Mouse (Mus musculus) intestine, embryonic 15.5 days (tissue): Measurements from ENCODE around the gene Hecw2. TPM values are rescaled to one million over a fixed set of nuclear protein-coding genes. Genes with fewer than 3 reads are reported as not detected.

Experiments
- ATAC-seq: fragments of 200-750 bp; cut with Nextera tagmentation; 2 replicates; pipeline ENCODE4 v1.8.0; 2017; ENCODE audit warnings: moderate TSS enrichment, moderate library complexity
- H3K27ac ChIP-seq: fragments of 300-500 bp; sonication (generic); 2 replicates; pipeline ENCODE4 v1.5.1; 2015; ENCODE audit warnings: mild to moderate bottlenecking, inconsistent platforms
- H3K27me3 ChIP-seq: fragments of 300-500 bp; sonication (generic); replicated peaks from 2 replicates; pipeline ENCODE4 v1.6.1; 2015; ENCODE audit warnings: inconsistent platforms
- H3K36me3 ChIP-seq: fragments of 300-500 bp; sonication (generic); 2 replicates; pipeline ENCODE4 v1.6.1; 2015; ENCODE audit warnings: inconsistent platforms
- H3K4me1 ChIP-seq: fragments of 300-500 bp; sonication (generic); replicated peaks from 2 replicates; pipeline ENCODE4 v1.6.1; 2015; ENCODE audit warnings: inconsistent platforms
- H3K4me2 ChIP-seq: fragments of 300-500 bp; sonication (generic); replicated peaks from 2 replicates; pipeline ENCODE4 v1.6.1; 2015; ENCODE audit warnings: mild to moderate bottlenecking, inconsistent platforms
- H3K4me3 ChIP-seq: fragments of 300-500 bp; sonication (generic); replicated peaks from 2 replicates; pipeline ENCODE4 v1.5.1; 2015; ENCODE audit warnings: inconsistent platforms
- H3K9ac ChIP-seq: fragments of 300-500 bp; sonication (generic); 2 replicates; pipeline ENCODE4 v1.6.1; 2015; ENCODE audit warnings: inconsistent platforms
- H3K9me3 ChIP-seq: fragments of 300-500 bp; sonication (generic); 2 replicates; pipeline ENCODE4 v1.6.1; 2016; ENCODE audit warnings: inconsistent platforms
- WGBS: fragments of 180-500 bp; shearing (Covaris S2); methylation state at CpG from one replicate; pipeline ENCODE4 v1.1.7; 2015; 5-methylcytosine and 5-hydroxymethylcytosine counted together
- polyA plus RNA-seq: library from polyadenylated mRNA; unstranded; fragments of >200 nt; fragmentation: Nextera tagmentation; extraction: Ambion mirVana; gene quantifications from 2 replicates; pipeline ENCODE4 v1.2.1, GENCODE M21; 2015

Gene Hecw2
- polyA plus RNA-seq, 1 experiment from 2014 or later = 1.8 TPM

DNA sequence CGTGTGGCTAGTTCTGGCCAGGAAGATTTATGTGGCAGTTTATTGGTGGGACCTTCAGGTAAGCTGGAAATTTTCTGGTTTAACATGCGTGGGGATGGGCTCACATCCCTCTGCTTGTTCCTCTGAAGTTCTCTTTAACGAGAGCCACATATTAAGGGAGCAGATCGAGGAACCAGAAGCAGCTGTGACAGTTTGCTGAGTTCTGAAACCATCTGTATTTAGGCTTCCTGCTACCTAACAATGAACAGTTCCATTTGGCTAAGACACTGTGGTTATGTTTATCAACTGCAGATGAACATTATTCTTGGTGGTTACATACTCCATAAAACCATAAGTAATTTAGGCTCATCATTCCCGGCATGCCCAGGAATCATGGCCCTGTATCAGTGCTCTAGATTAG lies 242.6 kb downstream of the Hecw2 start:
- Histone ChIP-seq H3K4me2 (no peak overlapping the region), H3K9ac (no peak overlapping the region), H3K4me3 (no peak overlapping the region), H3K4me1 (no peaks in the 10 kb centered on the region), H3K36me3 (no peaks in the 10 kb centered on the region), H3K9me3 (no peaks in the 10 kb centered on the region), H3K27ac (no peak overlapping the region), H3K27me3 (no peaks in the 10 kb centered on the region)
- WGBS = 53% methylated on average over 5 of the region's 5 CpGs
- ATAC-seq = no peak

DNA sequence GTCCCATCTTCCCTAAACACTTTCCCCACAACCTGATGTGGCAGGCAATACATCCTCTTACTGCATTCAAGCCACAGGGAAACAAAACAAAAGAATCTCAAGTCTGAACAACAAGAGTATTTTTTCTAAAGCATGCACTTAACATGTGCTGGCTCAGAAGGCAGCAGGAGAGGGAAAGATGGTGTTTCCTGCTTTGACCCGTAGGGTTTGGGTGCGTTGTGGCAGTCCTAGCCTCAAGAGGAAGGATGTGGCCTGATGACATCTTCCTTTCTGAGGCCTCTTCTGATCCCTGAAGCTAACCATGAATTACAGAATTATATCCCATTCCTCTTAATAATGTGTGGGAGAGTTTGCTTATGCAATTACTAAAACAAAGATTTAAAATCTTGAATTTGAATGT lies 249.2 kb downstream of the Hecw2 start:
- Histone ChIP-seq H3K4me3 (no peak overlapping the region), H3K36me3 (no peaks in the 10 kb centered on the region), H3K4me1 (no peaks in the 10 kb centered on the region), H3K9me3 (no peaks in the 10 kb centered on the region), H3K4me2 (no peak overlapping the region), H3K9ac (no peak overlapping the region), H3K27ac (no peak overlapping the region), H3K27me3 (no peaks in the 10 kb centered on the region)
- WGBS = 59% methylated on average over 2 of the region's 2 CpGs
- ATAC-seq = no peak

DNA sequence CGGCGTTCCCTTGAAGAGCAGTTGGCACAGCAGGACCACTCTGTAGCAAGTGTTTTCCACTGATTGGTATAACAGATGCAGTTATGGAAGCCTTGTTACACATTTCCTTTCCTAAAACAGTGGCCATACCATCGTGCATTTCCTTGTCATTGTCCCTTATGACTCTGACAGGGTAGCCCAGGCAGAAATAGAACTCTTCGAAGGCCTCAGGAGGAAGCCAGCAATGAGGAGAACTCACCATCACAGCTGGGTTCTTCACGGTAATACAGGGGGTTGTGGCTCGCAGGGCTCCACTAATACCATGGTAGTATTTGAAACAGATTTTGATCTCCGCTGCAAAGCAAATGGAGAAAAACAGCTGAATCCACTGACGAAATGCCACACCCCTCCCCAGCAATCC lies 252.5 kb downstream of the Hecw2 start:
- no peak for ATAC-seq
- Histone ChIP-seq H3K9ac (no peak overlapping the region), H3K9me3 (no peaks in the 10 kb centered on the region), H3K36me3 (no peaks in the 10 kb centered on the region), H3K4me2 (no peak overlapping the region), H3K27ac (no peak overlapping the region), H3K4me3 (no peak overlapping the region), H3K27me3 (no peaks in the 10 kb centered on the region), H3K4me1 (no peaks in the 10 kb centered on the region)
- 85% methylated on average over 8 of the region's 8 CpGs for WGBS

DNA sequence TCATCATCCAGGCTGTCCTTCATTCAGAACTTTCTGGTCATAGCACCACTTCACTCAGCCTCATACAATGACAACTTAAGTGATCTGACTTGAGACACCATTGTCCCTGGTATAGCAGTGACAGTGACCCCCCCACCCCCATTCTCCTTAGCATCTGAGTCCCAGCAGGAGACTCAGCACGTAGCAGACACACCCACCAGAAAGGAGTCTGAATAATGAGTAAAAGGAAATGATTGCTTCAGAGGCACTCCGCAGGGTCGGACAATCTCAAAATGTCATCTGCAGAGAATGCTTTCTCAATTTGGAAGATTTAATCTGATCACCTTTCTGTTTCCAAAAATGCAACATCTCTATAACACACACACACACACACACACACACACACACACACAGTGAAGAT lies 253.4 kb downstream of the Hecw2 start:
- no peak overlapping the region for H3K27ac ChIP-seq
- ATAC-seq = no peak
- no peaks in the 10 kb centered on the region for H3K4me1 ChIP-seq
- no peak overlapping the region for H3K9ac ChIP-seq
- H3K9me3 ChIP-seq = no peaks in the 10 kb centered on the region
- H3K4me2 ChIP-seq = no peak overlapping the region
- no peaks in the 10 kb centered on the region for H3K27me3 ChIP-seq
- 74% methylated on average over 3 of the region's 3 CpGs for WGBS
- no peak overlapping the region for H3K4me3 ChIP-seq
- no peaks in the 10 kb centered on the region for H3K36me3 ChIP-seq

DNA sequence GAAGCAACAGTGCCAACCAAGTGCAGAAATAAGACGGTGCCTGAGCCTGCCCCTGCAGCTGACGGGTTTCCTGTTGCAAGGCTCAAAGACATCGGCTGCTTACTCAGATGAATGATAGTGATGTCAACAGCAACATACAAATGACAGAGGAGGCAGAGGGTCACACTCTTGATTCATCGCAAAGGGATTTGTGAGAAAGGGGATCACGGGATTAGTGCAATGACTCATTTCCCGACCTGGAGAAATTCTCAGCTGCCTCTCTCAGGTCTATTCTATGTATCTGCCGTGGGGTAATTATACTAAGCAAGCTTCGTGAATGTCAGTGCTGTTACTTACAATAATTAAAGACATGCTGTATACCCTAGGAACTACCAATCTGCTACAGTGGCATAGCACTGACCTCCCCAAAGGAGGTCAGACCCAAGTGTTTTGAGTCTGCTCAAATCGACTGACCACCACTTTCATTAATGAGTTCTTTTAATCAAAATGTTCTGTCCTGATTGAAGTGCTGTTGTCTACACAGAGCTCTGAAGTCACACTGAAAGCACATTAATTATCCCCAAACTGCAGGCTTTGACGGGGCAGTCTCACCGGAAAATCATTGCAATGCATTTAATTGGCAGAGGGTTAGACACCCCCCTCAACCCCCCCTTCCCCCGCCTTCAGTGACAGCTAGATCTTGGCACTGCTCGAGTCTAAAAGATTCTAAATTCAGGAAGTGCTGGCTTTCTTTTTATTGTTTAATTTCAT lies 254.5 kb downstream of the Hecw2 start:
- Histone ChIP-seq H3K4me1 (no peaks in the 10 kb centered on the region), H3K4me2 (no peak overlapping the region), H3K27ac (no peak overlapping the region), H3K9me3 (no peaks in the 10 kb centered on the region), H3K27me3 (no peaks in the 10 kb centered on the region), H3K4me3 (no peak overlapping the region), H3K36me3 (no peaks in the 10 kb centered on the region), H3K9ac (no peak overlapping the region)
- WGBS = 38% methylated on average over 13 of the region's 13 CpGs
- ATAC-seq = no peak

DNA sequence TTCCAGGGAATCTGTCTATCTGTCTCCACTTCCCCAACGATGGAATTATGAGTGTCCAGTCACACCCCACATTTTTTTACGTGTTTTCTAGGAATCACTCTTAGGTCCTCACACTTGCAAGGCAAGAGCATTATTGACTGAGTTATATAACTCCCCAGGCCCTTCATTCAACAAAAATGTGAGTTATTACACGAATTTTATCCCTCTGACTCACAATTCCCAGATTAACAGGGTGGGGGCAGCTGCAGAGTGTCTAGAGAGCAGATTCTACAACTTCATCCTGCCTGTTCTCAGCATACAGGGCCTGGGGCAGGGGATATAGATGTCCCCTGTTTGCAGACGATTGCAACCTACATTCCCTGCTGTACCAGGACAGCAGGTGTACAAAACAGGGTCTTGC lies 255.7 kb downstream of the Hecw2 start:
- no peak overlapping the region for H3K9ac ChIP-seq
- no peaks in the 10 kb centered on the region for H3K36me3 ChIP-seq
- H3K27ac ChIP-seq = no peak overlapping the region
- no peak overlapping the region for H3K4me3 ChIP-seq
- ATAC-seq = no peak
- no peaks in the 10 kb centered on the region for H3K9me3 ChIP-seq
- WGBS = 61% methylated on average over 4 of the region's 4 CpGs
- no peaks in the 10 kb centered on the region for H3K4me1 ChIP-seq
- no peaks in the 10 kb centered on the region for H3K27me3 ChIP-seq
- no peak overlapping the region for H3K4me2 ChIP-seq

DNA sequence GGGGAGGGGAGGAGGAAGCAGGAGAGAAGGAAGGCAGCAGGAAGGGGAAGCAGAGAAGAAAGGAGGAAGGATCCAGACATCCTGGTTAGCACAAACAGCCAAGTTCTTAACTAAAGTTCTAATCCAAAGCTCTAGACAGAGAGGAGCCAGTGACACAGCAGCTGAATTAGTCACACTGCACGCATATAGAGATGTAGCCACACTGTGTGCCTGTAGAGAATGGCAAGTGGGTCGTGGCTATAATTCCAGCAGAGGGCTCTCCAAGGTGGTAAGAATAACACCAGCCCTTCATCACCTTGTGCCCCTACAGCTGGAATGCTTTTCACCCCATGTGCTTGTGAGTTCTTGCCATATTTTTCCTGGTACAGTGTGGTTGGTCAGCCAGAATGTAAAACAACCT lies 261.7 kb downstream of the Hecw2 start:
- no peaks in the 10 kb centered on the region for H3K36me3 ChIP-seq
- ATAC-seq = no peak
- no peak overlapping the region for H3K4me2 ChIP-seq
- H3K27me3 ChIP-seq = no peaks in the 10 kb centered on the region
- 57% methylated on average over 2 of the region's 2 CpGs for WGBS
- no peak overlapping the region for H3K4me3 ChIP-seq
- H3K27ac ChIP-seq = no peak overlapping the region
- no peaks in the 10 kb centered on the region for H3K9me3 ChIP-seq
- no peak overlapping the region for H3K9ac ChIP-seq
- H3K4me1 ChIP-seq = no peaks in the 10 kb centered on the region

DNA sequence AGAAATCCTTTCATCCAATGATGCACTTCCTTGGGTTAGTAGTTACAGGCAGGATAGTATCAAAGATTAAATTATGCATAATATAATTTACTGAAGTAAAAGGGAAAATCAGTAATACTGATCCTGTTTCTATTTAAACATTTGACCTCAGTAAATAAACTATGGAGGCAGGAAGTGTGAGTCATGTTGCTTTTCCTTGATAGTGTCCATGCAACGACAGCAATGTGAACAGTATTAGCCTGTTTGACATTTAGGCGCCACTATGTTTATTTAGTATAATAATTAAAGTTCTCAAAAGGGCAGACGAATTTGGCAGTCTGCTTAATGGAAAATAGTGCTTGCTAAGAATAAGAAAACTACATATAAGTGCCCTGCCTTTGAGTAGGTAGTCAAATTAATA lies 263.7 kb downstream of the Hecw2 start:
- Histone ChIP-seq H3K4me1 (no peaks in the 10 kb centered on the region), H3K36me3 (no peaks in the 10 kb centered on the region), H3K4me3 (no peak overlapping the region), H3K27ac (no peak overlapping the region), H3K9ac (no peak overlapping the region), H3K9me3 (no peaks in the 10 kb centered on the region), H3K27me3 (no peaks in the 10 kb centered on the region), H3K4me2 (no peak overlapping the region)
- 23% methylated on average over 3 of the region's 3 CpGs for WGBS
- ATAC-seq = no peak

DNA sequence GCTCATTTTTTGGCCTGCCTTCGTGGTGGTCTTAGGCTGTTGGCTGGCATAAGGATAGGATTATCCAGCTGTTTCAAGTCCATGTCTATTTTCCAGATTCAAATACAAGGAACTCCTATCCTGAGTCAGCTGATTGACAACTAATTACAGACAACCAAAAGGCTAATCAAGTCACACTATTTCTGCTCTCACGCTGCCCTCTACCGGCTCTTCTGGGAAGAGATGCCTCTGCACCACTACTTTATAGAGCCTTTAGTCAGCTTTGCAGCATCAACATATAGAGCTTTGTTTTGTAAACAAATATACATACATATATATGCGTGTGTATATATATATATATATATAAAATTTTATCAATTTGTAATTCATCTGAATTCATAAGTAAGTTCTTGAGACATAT lies 267.4 kb downstream of the Hecw2 start:
- Histone ChIP-seq H3K4me1 (no peaks in the 10 kb centered on the region), H3K27me3 (no peaks in the 10 kb centered on the region), H3K27ac (no peak overlapping the region), H3K9ac (no peak overlapping the region), H3K9me3 (no peaks in the 10 kb centered on the region), H3K4me2 (no peak overlapping the region), H3K36me3 (no peaks in the 10 kb centered on the region), H3K4me3 (no peak overlapping the region)
- 32% methylated on average over 4 of the region's 4 CpGs for WGBS
- ATAC-seq = no peak

DNA sequence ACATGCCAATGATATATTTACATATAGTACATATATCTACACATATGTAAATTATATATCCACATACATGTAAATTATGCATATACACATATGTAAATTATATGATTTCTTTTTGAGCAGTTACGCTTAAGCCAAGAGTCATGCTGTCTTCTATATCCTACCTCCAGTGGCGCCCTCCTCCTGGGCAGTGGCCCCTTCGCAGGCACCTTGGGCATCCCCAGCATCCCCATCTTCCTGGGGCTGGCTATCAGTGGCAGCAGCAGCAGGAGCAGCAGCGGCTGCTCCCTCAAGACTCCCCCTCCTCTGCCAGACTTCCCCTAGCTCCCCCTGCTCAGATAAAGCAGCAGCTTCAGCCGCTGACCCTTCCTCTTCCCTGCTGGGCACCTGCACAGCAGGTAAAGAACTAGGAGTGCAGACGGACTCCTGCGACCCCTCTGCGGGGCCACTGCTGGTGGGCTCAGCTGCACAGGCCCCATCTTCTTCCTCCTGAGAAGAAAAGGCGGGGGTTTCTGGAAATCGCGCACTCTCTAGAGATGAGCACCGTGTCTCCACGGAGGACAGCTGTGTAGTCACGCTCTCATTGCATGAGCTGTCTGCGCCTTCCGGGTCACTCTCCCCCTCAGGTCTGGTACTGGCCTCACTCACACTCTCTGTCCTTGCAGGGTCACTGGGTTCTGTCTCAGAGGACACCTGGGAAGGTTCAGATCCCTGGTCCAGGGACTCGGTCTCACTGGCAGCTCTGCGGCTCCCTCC lies 269.6 kb downstream of the Hecw2 start:
- no peak overlapping the region for H3K4me3 ChIP-seq
- no peak overlapping the region for H3K27ac ChIP-seq
- no peaks in the 10 kb centered on the region for H3K36me3 ChIP-seq
- no peaks in the 10 kb centered on the region for H3K27me3 ChIP-seq
- H3K9ac ChIP-seq = no peak overlapping the region
- no peak overlapping the region for H3K4me2 ChIP-seq
- H3K9me3 ChIP-seq = no peaks in the 10 kb centered on the region
- ATAC-seq = no peak
- 41% methylated on average over 18 of the region's 18 CpGs for WGBS
- no peaks in the 10 kb centered on the region for H3K4me1 ChIP-seq

DNA sequence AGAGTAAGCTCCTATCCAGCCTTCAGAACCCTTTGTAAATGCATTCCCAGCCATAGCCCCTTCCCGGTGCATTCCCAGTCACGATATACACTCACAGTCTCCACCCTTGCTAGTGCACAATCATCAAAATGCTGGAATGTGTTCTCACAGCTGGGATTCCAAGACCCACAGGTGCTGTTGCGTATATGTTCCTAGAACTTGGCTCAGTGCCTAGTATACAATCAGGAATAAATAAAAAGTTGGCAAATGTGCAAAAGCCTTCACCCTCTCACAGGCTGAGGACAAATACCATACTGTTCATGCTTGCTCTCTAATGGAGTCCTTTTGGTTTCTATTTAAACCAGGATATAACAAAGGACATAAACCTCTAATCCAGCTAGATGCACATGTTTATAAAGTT lies 283.1 kb downstream of the Hecw2 start:
- no peaks in the 10 kb centered on the region for H3K9me3 ChIP-seq
- H3K36me3 ChIP-seq = no peaks in the 10 kb centered on the region
- no peaks in the 10 kb centered on the region for H3K4me1 ChIP-seq
- no peak overlapping the region for H3K27ac ChIP-seq
- H3K4me2 ChIP-seq = no peak overlapping the region
- H3K9ac ChIP-seq = no peak overlapping the region
- ATAC-seq = peak; percentile 59
- WGBS = 55% methylated on average over 3 of the region's 3 CpGs
- H3K4me3 ChIP-seq = no peak overlapping the region
- no peaks in the 10 kb centered on the region for H3K27me3 ChIP-seq

DNA sequence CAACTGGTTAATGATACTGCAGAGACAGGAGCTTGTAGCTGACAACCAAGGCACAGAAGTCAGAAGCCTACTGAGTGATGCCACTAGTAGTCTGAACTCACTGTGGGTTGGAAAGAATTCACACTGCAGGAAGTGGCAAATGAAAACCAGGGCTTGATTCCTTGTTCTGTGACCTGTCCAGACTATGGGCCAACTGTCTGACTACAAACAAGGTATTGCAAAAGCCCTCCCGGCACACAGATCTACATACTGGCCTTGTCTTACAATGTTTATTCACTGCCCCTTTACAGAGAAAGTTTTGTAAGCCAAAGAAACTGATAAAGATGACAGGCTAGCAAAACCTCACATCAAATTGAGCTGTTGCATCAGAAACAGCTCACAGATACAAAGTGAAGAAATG lies 284.7 kb downstream of the Hecw2 start:
- H3K36me3 ChIP-seq = no peaks in the 10 kb centered on the region
- H3K9ac ChIP-seq = no peak overlapping the region
- no peaks in the 10 kb centered on the region for H3K4me1 ChIP-seq
- ATAC-seq = no peak
- no peaks in the 10 kb centered on the region for H3K27me3 ChIP-seq
- no peak overlapping the region for H3K4me2 ChIP-seq
- WGBS = 54% methylated on average over 1 of the region's 1 CpGs
- no peak overlapping the region for H3K4me3 ChIP-seq
- H3K27ac ChIP-seq = no peak overlapping the region
- H3K9me3 ChIP-seq = no peaks in the 10 kb centered on the region

DNA sequence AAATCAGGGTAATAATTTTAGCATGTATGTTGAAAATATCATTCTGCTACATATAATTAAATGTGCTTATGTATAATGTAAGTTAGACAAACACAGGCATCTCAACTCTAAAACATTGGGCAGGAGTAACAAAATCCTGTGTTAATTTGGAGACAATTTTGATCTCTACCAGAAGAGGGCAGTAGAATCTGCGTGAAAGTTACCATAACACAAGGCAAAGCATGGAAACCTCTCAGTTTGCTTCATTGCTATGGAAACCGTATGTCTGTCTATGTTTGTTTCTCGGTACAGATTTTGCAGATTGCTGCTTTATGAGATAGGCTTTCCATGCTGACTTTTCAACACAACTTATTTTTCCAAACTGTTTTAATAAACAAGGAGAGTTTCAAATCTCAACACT lies 285.9 kb downstream of the Hecw2 start:
- H3K27ac ChIP-seq = no peak overlapping the region
- ATAC-seq = no peak

More for the DNA sequence above, 285.9 kb downstream of the Hecw2 start:
- H3K36me3 ChIP-seq = no peaks in the 10 kb centered on the region
- no peaks in the 10 kb centered on the region for H3K27me3 ChIP-seq
- H3K4me1 ChIP-seq = no peaks in the 10 kb centered on the region
- H3K9ac ChIP-seq = no peak overlapping the region
- no peak overlapping the region for H3K4me2 ChIP-seq
- H3K9me3 ChIP-seq = no peaks in the 10 kb centered on the region
- 11% methylated on average over 3 of the region's 3 CpGs for whole genome bisulfite sequencing
- no peak overlapping the region for H3K4me3 ChIP-seq
